Mouse (Mus musculus) heart, adult 11 months (tissue): ENCODE results near the gene Chst4.

ENCODE experiments used
- DNase-seq: peaks from one replicate; pipeline ENCODE4 v3.0.0; 2022

Chst4 gene

DNA sequence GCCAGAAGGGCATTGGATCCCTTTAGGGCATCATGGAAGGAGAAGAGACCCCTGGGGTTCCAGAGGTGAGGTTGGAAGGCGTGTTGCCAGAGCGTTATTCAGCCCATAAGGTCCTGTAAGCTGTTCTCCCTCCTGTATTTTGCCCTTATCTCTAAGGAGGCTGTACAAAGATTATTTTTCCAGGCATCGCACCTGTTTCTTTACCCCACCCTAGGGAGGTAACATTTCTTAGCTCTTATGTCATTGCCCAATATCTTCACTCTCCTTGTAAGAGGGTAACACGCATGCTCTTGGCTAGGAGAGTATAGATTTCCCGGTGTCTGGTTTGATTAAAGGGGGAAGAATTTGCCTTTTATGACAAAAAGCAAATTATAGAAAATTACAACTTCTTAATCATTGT, at the start of gene Chst4:
TSS of gene Chst4 (minus strand) at position 82 of the 400 bp plus-strand sequence.
- no peak for DNase-seq

DNA sequence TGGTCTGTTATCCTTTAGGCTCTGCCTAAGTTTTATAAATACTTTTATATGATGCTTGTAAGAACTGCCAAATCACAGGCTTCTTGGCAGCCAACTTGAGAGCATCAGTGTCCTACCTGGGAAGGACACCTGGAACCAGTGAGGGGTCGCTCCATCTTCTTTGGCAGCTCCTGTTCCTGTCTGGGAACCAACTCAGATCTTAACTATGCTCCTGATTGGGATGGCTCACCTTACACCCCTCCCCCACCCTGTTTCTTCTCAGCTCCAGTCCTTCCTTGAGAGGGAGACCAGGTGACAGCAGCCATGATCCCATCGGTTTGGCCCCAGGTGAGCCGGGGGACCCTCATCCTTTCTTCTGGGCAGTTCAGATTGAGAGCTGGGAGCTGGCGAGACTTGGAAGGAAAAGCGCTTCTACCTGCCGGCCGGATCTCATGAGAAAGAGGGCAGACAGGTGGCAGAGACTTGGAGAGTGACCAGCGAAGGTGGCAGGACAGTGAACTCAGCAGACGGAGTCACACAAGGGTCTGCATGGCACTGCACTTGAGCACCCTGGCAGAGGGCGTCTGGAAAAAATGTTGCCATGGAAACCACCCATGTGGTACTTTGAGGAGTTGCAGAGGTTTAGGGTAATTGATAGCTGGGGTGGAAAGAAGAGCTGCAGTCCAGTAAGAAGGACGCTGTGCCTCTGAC, 43.0 kb upstream of the Chst4 start:
- no peak for DNase-seq

DNA sequence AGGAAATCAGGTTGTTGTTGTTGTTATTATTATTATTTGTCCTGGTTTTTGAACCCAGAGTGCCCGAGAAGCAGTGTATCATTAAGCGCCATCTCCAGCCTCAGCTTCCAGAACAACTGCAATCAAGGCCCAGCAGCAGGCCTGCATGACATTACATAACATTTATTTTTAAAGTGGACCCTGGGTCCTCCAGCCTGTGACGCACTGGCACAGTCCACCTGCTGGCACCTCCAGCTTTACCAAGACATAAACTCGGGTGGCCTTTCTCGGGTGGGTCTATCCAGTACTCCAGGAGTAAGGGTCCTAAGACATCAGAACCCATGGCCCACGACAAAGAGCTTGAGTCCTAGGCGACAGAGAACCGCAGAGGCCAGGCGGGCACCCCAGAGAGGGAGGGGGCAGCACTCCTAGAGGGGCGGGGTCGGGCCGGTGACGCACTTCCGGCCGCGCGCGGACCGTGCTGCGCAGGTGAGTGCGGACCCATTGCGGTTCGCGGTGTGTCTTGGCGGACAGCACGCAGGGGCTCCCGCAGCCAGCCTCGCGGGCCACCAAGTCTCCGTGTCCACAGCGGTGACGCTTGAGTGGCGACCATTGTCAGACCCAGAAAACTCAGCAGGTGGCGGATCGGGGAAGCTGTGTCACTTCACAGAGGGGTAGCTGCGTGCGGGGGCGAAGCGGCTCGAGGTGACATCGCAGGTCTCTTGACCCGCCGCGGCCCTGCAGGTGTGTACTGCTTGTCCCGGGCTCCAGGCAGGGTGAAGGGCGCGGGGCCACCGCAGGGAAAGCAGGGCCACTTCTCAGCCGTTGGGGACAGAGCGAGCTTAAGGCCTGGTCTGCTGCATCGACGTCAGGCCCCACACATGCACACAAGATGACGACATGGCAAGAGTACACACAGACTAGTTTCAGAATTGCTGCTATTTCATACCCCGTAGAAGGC, 40.0 kb upstream of the Chst4 start, which contains the start of gene Zfp612:
TSS of gene Zfp612 (plus strand) at position 465 of the 940 bp plus-strand sequence.
- DNase-seq, result peak; percentile 92

DNA sequence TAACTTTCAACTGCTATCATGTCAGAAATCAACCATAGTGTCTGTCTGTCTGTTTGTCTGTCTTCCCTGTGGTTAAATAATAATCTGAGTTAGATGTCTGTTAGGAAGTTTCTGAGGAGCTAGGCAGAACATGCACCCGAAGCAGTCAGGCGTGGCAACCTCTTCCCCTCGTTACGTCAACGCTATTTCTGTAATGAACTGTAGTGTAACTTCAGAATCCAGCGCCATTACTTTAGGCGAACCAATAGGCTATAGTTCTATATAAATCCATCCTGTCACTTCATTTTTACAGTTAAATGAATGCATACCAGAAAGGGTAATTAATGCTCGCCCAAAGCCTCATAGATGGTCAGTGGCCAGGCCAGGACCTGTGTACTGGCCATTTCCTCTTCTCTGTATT, 35.0 kb upstream of the Chst4 start:
- no peak for DNase-seq

DNA sequence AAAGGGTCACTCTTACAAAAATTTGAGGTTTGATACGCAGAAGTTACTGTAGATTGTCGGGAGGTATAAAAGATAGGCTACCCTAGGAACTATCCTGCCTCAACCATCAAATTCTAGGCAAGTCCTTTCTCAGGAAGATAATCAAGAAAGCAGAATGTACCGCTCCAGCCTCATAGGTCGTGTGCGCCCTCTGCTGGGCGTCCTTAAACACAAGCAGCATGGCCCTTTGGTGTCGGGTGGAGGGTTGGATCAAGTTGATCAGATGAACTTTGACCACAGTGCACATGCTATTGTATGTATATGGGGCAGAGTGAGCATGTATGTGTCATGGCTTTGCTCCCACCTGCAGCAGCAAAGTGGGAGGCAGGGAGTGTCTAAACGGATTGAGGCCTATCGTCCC, 32.1 kb upstream of the Chst4 start:
- DNase-seq, result no peak

DNA sequence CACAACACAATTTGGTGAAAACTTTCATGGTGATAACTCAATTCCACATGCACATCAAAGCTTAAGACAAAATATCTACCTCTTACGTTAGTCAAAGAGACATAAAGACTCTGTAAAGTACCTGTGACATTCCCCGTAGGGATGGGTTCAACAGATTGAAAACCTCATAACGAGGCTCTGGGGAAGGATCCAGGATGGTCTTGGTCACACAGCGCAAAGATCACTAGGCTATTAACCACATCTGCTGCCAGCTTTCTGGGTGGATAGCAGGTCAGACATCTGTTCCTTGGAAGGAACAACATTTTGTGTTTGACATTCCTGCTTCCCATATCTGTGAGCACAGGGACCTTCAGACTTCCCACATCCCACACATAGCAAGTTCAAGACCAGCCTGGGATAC, 30.2 kb upstream of the Chst4 start:
- no peak for DNase-seq

DNA sequence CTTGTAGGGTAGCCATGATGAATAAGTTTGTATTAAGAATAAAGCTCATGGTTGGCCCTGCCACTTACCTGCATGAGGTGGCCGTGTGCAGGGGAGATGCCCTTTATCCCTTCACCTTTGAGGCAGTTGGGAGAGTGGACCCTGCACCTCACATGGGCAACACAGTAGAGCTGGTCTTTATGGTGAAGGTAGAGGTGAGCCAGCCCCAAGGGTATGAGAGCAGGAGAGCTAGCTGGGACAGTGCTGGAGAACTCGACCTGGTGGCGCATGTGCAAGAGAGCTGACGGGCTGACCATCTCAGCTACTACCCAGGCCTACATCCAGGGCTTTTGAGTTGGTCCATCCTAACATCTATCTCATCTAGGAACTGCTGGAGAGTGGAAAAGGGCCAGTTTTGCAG, 26.1 kb upstream of the Chst4 start:
- DNase-seq, result peak; percentile 62

DNA sequence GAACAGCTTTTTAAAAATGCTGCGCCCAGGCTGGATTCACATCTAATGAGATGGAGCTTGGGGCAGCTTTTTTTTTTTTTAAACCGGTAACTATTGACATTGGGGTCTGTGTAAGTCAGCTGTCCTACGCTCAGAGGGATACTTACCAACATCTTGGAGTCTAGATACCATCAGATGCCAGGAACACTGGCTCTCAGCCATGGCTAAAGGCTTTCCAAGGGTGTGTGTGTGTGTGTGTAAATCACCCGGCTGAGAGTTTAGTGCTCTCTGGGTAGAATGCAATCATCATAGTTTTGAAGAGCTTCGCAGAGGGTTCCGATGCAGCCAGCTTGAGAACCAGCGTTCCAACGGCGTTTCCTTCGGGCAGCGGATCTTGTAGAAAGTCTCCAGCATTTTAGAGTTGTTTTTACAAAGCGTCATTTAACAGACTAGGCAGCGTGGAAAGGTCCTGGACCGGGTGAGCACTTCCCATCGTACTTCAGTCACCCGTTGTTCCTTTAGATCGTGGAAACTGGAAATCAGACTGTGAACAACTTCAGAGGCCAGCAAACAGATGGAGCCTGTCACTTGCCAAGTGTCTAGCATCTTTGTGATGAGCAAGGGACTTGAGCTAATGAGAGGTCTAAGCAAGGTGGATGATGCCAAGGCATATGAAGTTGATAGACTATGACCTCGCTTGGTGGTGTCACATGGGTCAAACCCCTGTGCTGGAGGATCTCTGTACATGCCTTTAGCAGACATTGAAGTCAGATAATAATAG, 25.2 kb upstream of the Chst4 start:
- DNase-seq, result peak; percentile 69

DNA sequence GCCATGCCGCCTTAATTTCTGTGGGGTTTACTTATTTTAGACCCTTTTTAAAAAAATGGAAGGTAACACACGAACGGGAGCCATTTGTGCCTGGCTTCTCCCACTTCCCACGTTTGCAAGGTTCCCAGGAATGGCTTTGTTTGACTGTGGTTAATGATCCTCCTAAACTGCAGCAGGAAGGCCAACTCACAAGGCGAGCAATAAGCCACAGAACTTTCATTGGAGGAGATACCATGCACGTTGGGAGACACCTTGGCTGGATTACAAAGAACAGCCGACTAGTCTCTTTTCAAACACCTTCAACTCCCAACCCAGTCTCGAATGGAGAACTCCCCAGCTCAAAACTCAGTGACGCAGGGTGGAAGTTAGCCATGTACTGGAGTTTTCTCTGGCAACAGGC, 24.6 kb upstream of the Chst4 start:
- DNase-seq, result peak; percentile 18

DNA sequence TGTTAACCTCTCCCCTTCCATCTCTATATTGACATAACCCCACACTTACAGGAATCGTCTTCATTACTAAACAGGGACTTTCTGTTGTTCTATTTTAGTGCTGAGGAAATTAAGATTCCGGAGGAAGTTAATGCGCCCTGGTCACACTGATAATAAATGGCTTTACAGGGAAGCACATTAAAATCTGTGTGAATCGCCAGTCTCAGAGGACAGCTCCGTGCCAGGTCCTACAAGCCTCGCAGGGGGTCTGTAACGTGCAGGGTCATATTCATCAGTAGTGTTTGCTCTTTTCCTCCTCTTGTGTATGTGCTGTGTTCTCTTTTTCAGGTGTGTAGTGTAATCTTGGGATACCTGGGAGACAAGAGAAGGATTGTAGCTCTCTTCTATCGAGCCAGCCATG, 18.7 kb upstream of the Chst4 start:
- DNase-seq, result peak; percentile 54

DNA sequence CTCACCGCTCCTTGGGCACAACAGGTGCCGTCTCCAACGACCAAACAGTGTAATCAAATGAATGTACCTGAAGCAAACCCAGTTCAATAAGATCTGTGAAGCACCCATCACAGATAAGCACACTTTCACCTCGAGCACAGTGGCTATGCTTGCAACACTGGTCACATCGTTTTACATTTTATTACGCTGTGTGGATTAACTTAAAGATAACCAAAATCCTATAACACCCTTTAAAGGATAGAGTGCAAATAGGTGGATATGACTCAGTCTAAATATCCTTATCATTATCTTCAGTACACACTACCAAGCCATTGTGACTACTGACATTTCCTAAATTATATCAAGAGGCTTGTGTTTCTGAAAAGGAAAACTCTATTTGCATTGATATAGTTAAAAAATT, 11.7 kb upstream of the Chst4 start:
- DNase-seq, result no peak

DNA sequence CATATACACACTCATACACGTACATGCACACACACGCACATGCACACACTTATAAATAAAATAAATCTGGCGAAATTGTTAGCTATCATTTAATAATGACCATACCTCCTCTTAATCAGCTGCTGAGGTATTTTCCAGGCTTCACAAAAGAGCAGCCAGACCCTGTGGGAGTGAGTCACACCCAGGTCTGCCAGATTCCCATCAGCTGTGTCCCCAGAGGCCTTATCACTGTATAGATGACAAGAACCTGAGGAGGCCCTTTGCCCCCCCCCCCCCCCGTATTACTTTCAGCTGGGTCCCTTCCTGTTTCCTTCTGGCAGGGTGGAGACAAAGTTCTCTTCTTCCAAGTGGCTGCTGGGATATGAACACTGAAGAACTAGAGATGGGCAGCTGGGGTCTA, 969 bp upstream of the Chst4 start:
- DNase-seq, result peak; percentile 79

DNA sequence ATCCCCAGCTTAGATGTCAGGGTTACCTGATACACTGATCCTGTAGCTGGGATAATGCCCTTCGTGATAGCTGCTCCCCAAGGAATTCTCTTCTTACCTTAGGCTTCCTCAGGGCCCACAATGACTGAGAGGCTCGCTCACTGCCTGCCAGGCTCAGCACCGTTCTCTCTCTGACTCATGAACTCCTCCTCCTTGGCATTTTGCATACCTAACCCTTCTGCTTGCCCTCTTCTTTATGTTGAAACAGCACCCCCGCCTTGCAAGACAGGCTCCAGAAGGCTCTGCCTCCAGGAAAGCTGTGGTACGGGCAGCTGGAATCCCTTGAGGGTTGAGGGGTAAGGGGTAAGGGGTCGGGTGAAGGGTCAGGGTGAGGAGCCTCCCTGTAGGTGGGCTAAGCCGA, 324 bp downstream of the Chst4 start:
- DNase-seq, result peak; percentile 90

DNA sequence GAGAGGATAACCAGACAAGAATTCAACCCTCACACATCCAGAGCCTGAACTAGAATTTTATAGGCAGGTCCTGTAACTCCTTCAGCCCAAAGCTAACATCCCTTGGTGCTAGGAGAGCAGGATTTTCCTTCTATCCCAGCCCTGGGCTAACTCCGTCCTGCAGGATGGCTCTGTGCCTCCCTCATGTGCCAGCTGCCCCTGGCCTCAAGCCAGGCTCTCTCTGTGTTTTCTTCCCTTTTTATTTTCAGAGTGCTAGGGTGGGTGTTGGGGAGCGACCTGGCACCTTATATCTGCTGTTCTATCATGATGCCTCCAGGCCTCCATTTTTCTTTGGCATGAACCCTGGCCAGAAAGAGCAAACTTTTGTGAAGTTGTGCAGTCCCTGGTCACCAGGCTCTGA, 3.4 kb downstream of the Chst4 start:
- DNase-seq, result peak; percentile 79

DNA sequence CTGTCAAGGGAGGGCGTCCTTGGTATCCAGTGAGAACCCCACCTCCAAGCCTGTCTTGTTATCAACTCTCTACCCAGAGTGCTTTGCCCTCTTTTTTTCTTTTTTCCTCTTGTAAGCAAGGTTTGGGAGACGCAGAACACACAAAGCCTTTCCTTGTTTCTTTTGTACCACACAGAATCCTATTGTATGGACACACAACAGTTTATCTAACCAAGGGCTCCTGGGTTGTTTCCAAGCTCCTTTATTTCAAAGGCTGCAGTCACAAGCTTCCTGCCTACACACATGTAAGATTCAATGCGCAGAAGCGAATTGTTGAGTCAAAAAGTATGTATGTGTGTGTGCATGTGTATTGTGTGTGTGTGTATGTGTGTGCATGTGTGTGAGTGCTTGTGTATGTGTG, 5.2 kb downstream of the Chst4 start:
- DNase-seq, result peak; percentile 59

DNA sequence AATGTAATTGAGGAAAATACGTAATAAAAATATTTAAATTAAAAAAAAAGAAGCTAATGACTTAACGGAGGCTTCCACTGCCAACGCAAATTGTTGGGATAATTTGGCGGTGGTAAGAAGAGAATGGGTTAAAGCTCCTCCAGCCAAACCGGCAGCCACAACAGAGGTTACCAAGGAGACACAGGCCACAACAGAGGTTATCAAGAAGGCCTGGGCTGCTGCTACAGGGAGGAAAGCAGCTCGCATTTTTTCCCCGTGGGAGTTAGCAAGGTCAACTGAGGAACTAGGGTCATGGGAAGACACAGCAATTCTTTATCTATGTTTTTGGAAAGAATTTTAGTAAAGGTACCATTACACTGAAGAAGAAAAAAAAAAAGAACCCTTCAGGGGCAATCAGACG, 5.8 kb downstream of the Chst4 start:
- peak; percentile 81 for DNase-seq

DNA sequence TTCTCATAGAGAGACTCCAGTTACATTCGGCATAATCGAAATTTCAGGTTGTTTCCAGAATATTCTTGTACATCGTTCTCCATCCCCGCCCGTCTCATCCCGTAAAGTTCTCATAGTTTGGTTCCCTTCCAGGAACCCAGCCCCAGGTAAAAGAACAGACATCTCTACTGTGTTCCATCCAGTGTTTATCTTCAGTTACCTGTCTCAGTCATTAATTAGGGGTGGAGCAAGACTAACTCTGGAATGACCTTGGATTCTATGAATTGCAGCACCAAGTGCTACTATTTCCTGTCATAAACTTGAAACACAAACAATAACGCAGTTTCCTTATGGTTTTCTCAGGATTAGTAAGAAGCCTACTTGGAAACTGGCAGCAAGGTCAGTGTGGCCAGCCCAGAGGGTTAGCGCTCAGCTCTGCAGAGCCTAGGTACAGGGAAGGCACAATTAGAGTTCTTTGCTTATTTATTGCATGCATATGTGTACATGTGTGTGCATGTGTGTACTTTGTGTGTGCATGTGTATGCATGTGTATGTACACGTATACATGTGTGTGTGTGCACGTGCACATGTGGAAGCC, 16.7 kb downstream of the Chst4 start:
- no peak for DNase-seq

DNA sequence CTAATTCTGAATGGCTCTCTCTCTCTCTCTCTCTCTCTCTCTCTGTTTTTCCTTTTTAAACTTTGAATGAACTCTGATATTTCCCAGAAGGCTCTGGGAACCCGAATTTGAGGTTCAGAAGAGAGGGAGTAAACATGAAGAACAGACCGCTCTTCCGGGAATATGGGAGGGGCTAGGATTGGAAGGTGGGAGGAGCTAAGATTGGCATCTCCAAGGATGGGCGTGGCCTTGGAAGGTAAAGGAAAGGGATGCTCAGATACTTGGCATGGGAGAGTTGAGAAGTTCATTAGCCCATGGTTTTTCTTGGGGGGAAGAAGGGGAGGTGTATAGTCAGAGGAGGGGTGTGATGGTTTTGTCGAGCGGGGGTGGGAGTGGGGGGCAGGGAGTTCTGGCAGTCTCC, 17.5 kb downstream of the Chst4 start:
- DNase-seq, result no peak

DNA sequence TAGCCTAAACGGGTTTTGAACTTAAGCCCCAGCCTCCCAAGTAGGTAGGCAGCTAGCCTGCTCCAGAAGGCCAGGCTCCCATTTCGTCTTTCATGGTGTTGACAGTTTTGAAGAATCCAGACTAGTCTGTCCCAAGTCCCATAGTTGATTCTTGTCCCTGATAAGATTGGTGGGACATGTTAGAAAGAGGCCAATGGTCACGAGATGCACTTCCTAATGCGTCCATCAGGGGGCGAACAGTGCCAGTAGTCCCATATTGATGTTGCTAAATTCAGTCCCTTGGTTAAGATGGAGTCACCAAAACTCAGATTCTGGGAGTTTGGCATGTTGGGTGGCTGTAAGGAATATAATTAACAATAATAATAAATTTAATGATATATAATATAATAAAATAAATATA, 28.7 kb downstream of the Chst4 start:
- peak; percentile 81 for DNase-seq

DNA sequence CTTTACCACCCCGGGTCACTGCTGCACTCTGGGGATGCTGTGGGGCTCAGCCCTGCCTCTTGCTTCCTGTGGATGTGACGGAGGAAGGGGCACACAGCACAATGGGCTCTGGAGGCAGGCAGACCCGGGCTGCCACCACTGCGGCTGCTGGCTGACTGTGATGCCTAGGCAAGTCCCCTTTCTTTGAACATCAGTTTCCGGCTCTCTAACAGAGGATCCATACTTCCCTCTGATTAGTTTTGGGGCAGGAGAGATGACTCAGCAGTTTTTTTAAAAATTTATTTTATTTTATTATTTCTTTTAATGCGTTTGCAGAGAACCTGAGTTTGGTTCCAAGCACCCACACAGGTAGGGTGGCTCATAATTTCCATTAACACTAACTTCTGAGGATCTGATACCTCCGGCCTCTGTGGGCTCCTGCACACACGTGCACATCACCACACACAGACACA, 30.5 kb downstream of the Chst4 start:
- DNase-seq, result no peak

DNA sequence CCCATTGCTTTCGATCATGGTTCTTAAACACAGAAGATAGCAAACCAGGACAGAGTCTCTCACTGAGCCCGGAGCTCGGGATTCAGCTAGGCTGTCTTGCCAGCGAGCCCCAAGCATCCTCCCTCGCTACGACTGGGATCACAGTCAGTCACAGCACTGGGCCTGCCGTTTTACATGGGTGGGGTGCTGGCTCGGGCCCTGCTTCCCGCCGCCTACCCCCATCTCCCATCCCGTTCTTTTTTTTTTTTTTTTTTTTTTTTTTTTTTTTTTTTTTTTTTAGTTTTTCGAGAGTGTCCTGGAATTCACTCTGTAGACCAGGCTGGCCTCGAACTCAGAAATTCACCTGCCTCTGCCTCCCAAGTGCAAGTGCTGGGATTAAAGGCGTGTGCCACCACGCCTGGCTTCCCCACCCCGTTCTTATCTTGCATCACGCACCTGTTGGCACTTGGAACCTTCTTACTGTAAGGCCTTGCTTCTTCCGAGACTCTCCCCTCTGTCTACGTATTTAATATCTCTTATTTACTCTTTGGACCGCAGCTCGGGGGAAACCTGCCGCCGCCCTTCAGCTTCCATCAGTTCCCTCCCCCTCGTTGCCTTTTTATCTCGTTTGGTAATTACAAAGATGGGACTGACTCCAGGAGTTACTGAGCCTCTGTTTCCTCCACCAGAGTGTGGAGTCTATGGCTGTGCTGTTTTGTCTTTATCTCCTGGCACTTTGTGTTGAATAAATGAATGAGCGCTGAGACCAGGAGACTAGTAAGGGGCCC, 31.1 kb downstream of the Chst4 start:
- peak; percentile 75 for DNase-seq
